Mouse (Mus musculus) thymus, adult 2 months (tissue): ENCODE data around the gene Disp1. TPM values are rescaled to one million over a fixed set of nuclear protein-coding genes. Genes with fewer than 3 reads are reported as not detected.
A peak's percentile ranks its signal among the peaks of the same experiment; 100 is the strongest.

Experiments
- DNase-seq: peaks from one replicate; pipeline ENCODE4 v3.0.0; 2021
- H3K27ac ChIP-seq: fragments of 200-500 bp; 2 replicates; pipeline ENCODE4 v1.5.1; 2012; ENCODE audit warnings: low read length, control low read depth; ENCODE audit not compliant: control insufficient read depth, insufficient read depth
- H3K27me3 ChIP-seq: fragments of 200-500 bp; 2 replicates; pipeline ENCODE4 v1.6.1; 2012; ENCODE audit warnings: mild to moderate bottlenecking, low read length, moderate library complexity, mixed read lengths; ENCODE audit not compliant: control insufficient read depth, insufficient read depth
- H3K36me3 ChIP-seq: fragments of 200-500 bp; 2 replicates; pipeline ENCODE4 v1.6.1; 2012; ENCODE audit warnings: mild to moderate bottlenecking, low read length, moderate library complexity; ENCODE audit not compliant: control insufficient read depth, insufficient read depth
- H3K4me1 ChIP-seq: fragments of 200-500 bp; replicated peaks from 2 replicates; pipeline ENCODE4 v1.6.1; 2012; ENCODE audit warnings: low read length; ENCODE audit not compliant: control insufficient read depth, insufficient read depth
- H3K4me3 ChIP-seq: fragments of 200-500 bp; 2 replicates; pipeline ENCODE4 v1.5.1; 2012; ENCODE audit warnings: mild to moderate bottlenecking, low read length, control low read depth, moderate library complexity; ENCODE audit not compliant: control insufficient read depth, insufficient read depth
- CTCF ChIP-seq: fragments of 200-500 bp; IDR thresholded peaks from 2 replicates; pipeline ENCODE4 v1.5.1; 2012; ENCODE audit warnings: mild to moderate bottlenecking, control low read depth, low read length, moderate library complexity, borderline replicate concordance; ENCODE audit not compliant: control insufficient read depth, poor library complexity, insufficient read depth; ENCODE audit errors: extremely low read depth
- POLR2A ChIP-seq: fragments of 200-500 bp; IDR thresholded peaks from 2 replicates; pipeline ENCODE4 v1.6.1; 2012; ENCODE audit warnings: mild to moderate bottlenecking, low read length, control low read depth, moderate library complexity; ENCODE audit not compliant: control insufficient read depth, poor library complexity, insufficient read depth; ENCODE audit errors: extremely low read depth
- WGBS: fragments of 180-500 bp; shearing (Covaris S2); methylation state at CpG from one replicate; pipeline ENCODE4 v1.1.7; 2018; 5-methylcytosine and 5-hydroxymethylcytosine counted together
- polyA plus RNA-seq: library from polyadenylated mRNA; depleted of rRNA; stranded (reverse); fragments of >200 nt; gene quantifications from 2 replicates; pipeline ENCODE4 v1.2.3, GENCODE M21; 2012

The Disp1 gene
- polyA plus RNA-seq, 1 experiment, result 28.9 TPM

- DNase-seq, result no peak
- Histone ChIP-seq H3K4me3 (no peak overlapping the region), H3K27ac (no peak overlapping the region), H3K27me3 (no peaks in the 10 kb centered on the region), H3K4me1 (no peaks in the 10 kb centered on the region), H3K36me3 (no peaks in the 10 kb centered on the region)
- WGBS, result 98% methylated on average over 11 of the region's 11 CpGs
- TF ChIP-seq CTCF (no peak), POLR2A (no peak)
Observed at GRCm38 (mm10) chr1:183161057-183161456, 60.3 kb downstream of the Disp1 start.

GRCm38 (mm10) chr1:183160188-183160587, 61.1 kb downstream of the Disp1 start:
- DNase-seq, result no peak
- no peaks in the 10 kb centered on the region for H3K36me3 ChIP-seq
- no peak overlapping the region for H3K4me3 ChIP-seq
- H3K27ac ChIP-seq, result no peak overlapping the region
- H3K27me3 ChIP-seq, result no peaks in the 10 kb centered on the region
- H3K4me1 ChIP-seq, result peaks cover 4% of the 10 kb centered on the region
- 81% methylated on average over 6 of the region's 6 CpGs for WGBS
- no peak for TF ChIP-seq POLR2A
- no peak for TF ChIP-seq CTCF

- Histone ChIP-seq H3K4me3 (no peak overlapping the region), H3K4me1 (peaks cover 10% of the 10 kb centered on the region), H3K36me3 (no peaks in the 10 kb centered on the region), H3K27ac (no peak overlapping the region), H3K27me3 (no peaks in the 10 kb centered on the region)
- DNase-seq, result no peak
- TF ChIP-seq POLR2A (no peak), CTCF (no peak)
- 94% methylated on average over 7 of the region's 7 CpGs for WGBS
Observed at GRCm38 (mm10) chr1:183159183-183159582, 62.1 kb downstream of the Disp1 start.

- Histone ChIP-seq H3K4me1 (peaks cover 10% of the 10 kb centered on the region), H3K27ac (peak overlapping the region; percentile 27; the same call in 1 of the 2 replicates), H3K4me3 (no peak overlapping the region), H3K36me3 (no peaks in the 10 kb centered on the region), H3K27me3 (no peaks in the 10 kb centered on the region)
- 84% methylated on average over 5 of the region's 5 CpGs for WGBS
- no peak for DNase-seq
- no peak for TF ChIP-seq POLR2A
- TF ChIP-seq CTCF, result no peak
Observed at GRCm38 (mm10) chr1:183155600-183155999, 65.7 kb downstream of the Disp1 start.

- Histone ChIP-seq H3K27ac (peak overlapping the region; percentile 42), H3K36me3 (no peaks in the 10 kb centered on the region), H3K4me3 (no peak overlapping the region), H3K27me3 (no peaks in the 10 kb centered on the region), H3K4me1 (peaks cover 19% of the 10 kb centered on the region)
- no peak for DNase-seq
- TF ChIP-seq POLR2A (no peak), CTCF (no peak)
- 79% methylated on average over 7 of the region's 7 CpGs for WGBS
Observed at GRCm38 (mm10) chr1:183154296-183155204, 66.8 kb downstream of the Disp1 start.

- no peak for TF ChIP-seq CTCF
- TF ChIP-seq POLR2A, result no peak
- WGBS, result 98% methylated on average over 4 of the region's 4 CpGs
- H3K36me3 ChIP-seq, result no peaks in the 10 kb centered on the region
- H3K4me3 ChIP-seq, result no peak overlapping the region
- H3K27ac ChIP-seq, result no peak overlapping the region
- no peak for DNase-seq
- H3K27me3 ChIP-seq, result no peaks in the 10 kb centered on the region
- peaks cover 23% of the 10 kb centered on the region for H3K4me1 ChIP-seq
Observed at GRCm38 (mm10) chr1:183153354-183153753, 68.0 kb downstream of the Disp1 start.
